Mouse (Mus musculus) embryonic facial prominence, embryonic 14.5 days (tissue): ENCODE results near the gene Olfr453. TPM values are rescaled to one million over a fixed set of nuclear protein-coding genes. Genes with fewer than 3 reads are reported as not detected.

Source experiments
- polyA plus RNA-seq: library from polyadenylated mRNA; unstranded; fragments of >200 nt; fragmentation: Nextera tagmentation; extraction: Ambion mirVana; gene quantifications from 2 replicates; pipeline ENCODE4 v1.2.1, GENCODE M21; 2014

Olfr453 gene
- polyA plus RNA-seq, 1 experiment from 2014 or later, result not detected

Other genes with a start within 250 kb of the Olfr453 start
- gene Olfr455, start 191.8 kb upstream of the Olfr453 start, polyA plus RNA-seq, result not detected in 2 replicates
- not detected in 2 replicates for gene Tcaf3, start 141.7 kb upstream of the Olfr453 start, polyA plus RNA-seq
- gene Tcaf2, start 94.1 kb upstream of the Olfr453 start, polyA plus RNA-seq, result 2.3 and 2.5 TPM in 2 replicates
- 78.5 and 78.6 TPM in 2 replicates for gene Tcaf1, start 29.3 kb upstream of the Olfr453 start, polyA plus RNA-seq
- gene Olfr38, start 17.0 kb downstream of the Olfr453 start, polyA plus RNA-seq, result not detected in 2 replicates
- gene Olfr452, start 45.7 kb downstream of the Olfr453 start, polyA plus RNA-seq, result 0.11 TPM in 1 of 2 replicates, not detected in the other
- not detected in 2 replicates for gene Olfr450, start 72.6 kb downstream of the Olfr453 start, polyA plus RNA-seq
- not detected in 2 replicates for gene Olfr449, start 95.0 kb downstream of the Olfr453 start, polyA plus RNA-seq
- gene Olfr448, start 151.1 kb downstream of the Olfr453 start, polyA plus RNA-seq, result not detected in 2 replicates
- gene Olfr447, start 169.5 kb downstream of the Olfr453 start, polyA plus RNA-seq, result not detected in 2 replicates
- gene Olfr446, start 182.0 kb downstream of the Olfr453 start, polyA plus RNA-seq, result 0.07 and 0.14 TPM in 2 replicates
- 0.11 TPM in 1 of 2 replicates, not detected in the other for gene Olfr444, start 209.7 kb downstream of the Olfr453 start, polyA plus RNA-seq